Mouse (Mus musculus): ENCODE measurements around the gene Klhl3.
A peak's percentile ranks its signal among the peaks of the same experiment; 100 is the strongest.

Klhl3 gene

DNA sequence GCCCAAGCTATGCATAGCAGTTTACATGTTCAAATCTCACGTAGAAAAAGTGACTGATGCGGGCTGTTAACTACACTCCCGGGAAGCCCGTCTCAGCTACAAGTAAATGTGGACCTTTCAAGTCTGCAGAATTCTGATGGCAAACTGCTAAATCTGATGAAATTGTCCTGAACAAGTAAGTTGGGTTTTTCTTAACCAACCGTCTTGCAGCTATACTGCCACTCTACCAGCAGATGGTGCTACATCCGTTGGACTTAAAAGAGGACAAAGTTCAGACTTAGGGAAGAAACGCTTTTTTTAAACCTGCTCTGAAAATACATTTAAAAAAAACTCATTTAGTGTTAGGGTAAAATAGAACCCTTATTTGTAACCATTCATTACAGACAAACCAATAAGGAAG, 12.7 kb upstream of the Klhl3 start:
- DNase-seq (ENCODE audit: extremely low read depth, low read depth) = peak; percentile 80

GRCm38 (mm10) chr13:58124989-58125388, 11.6 kb upstream of the Klhl3 start:
- no peak for DNase-seq (ENCODE audit: extremely low read depth, low read depth)

DNA sequence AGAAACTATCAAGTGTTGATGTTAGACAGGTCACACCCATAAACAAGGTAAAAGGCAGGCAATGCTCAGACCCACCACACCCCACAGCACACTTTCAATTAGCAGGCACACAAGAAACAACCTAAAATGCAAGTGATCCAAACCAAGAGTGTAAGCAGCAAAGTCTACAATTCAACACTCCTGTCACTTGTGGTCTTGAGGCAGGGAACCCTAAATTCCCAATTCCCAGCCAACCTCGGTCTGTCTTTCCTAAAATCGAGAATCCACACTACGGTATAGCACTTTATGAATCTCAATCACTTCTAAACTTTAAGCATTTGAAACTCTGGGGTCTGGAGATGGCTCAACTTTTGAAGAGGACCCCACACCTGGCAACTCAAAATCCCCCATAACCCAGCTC, 10.9 kb upstream of the Klhl3 start:
- no peak for DNase-seq (ENCODE audit: extremely low read depth, low read depth)

GRCm38 (mm10) chr13:58123381-58123780, 10.0 kb upstream of the Klhl3 start:
- DNase-seq (ENCODE audit: extremely low read depth, low read depth) = no peak

- DNase-seq (ENCODE audit: extremely low read depth, low read depth) = no peak
Measured at GRCm38 (mm10) chr13:58122786-58123297, 9.4 kb upstream of the Klhl3 start.

DNA sequence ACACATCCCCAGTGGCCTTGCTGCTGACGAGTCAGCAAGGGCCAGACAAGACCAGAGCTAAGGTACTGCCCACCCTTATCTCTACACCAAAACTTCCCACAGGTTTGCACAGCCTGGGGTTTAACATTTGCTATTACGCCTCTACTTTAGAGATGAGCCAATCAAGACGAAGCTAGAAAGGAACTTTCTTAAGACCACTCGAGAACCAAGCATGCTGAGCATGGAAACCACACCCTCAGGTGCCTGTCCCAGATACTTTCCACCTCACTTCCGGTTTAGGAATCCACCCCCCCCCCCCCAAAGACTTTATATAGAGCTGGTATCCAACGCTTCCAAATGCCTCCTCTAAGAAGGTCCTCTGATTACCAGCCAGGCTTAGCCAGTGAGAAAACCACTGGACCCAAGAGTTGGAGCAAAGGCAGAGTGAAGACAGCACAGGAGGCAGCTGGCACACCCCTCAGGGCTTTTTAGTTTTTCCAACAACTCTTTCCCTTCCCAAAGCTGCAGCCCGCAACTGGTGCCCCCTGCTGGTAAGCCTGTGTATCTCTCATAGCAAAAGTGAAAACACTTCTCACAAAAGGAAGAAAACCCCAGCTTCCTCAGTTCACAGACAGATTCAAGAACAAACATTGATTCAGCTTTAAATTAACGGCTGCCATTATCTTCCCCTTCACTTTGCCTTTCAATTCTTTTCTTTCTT, 4.1 kb upstream of the Klhl3 start:
- DNase-seq (ENCODE audit: extremely low read depth, low read depth) = peak; percentile 41

GRCm38 (mm10) chr13:58116801-58117200, 3.4 kb upstream of the Klhl3 start:
- no peak for DNase-seq (ENCODE audit: extremely low read depth, low read depth)

DNA sequence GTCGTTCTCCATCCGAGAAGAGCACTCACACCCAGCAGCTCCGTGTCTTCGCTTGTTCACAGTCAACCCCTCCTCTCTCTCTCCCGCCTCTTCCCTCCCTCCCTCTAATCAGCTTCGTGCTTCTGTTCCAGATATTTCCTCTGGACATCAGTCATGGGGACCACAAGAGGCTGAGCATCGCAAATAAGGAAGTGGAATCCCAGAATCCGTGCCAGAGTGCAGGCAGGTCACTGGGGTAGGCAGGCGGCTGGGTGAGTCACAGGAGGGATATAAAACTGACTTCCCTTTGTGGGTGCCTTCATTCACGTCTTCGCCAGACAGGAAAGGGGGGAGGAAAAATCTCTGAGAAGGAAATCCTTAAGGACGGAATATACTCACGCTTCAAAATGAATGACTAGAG, 1.8 kb upstream of the Klhl3 start:
- DNase-seq (ENCODE audit: extremely low read depth, low read depth) = peak; percentile 83

GRCm38 (mm10) chr13:58112601-58113041, 771 bp downstream of the Klhl3 start:
- DNase-seq (ENCODE audit: extremely low read depth, low read depth) = no peak

DNA sequence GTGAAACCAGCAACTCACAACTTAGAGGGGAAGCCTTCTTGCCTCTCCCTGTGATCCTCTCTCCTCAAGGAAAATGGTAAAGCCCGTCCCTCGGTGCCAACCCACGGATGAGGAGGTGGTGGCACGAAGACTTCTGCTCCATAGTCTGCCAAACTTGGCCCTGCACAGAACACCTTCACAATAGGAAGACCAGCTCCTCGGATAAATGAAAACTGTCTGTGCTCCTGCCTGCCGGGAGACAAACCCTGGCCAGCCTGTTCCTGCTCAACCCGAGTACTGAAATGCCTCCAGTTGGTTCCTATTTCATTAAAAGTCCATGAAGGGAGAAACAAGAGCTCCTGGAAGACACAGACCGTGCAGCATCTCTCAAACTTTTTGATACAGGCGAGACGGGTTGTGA, 1.2 kb downstream of the Klhl3 start:
- DNase-seq (ENCODE audit: extremely low read depth, low read depth) = no peak

DNA sequence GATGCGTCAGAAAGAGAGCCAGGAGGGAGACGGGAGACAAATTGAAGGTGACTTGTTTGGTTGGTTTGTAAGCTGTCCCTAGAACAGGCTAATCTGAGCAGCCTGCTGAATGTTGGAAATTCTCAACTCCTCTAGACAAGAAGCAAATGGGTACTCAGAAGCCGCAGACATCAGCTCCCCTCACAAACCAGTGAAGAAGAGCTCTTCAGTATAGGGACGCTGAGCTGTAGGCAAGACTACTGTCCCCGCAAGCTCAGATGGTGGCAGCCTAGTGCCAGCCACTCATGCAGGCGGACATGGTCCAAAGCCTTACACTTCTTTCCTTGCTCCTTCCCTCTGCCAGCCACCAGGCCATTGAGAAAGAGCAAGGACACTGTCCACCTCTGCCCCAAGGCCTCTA, 2.1 kb downstream of the Klhl3 start:
- DNase-seq (ENCODE audit: extremely low read depth, low read depth) = no peak

DNA sequence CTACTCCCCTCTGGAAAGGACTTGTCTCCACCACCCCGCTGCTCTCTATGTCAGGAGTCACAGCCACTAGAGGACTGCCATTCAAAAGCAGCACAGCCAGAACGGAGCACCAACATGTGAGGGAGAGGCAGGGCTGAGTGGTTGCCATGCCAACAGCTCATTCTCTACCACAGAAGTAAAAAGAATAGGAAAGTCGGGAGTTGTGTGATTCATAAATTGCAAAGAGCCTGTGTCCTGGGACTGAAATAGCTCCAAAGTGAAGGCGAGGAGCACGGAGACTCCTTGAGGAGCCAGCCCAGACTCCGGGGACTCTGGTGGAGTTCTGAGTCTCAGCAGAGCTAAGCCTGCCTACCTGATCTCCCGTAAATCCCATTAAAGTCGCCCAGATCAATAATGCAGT, 22.7 kb downstream of the Klhl3 start:
- no peak for DNase-seq (ENCODE audit: extremely low read depth, low read depth)

DNA sequence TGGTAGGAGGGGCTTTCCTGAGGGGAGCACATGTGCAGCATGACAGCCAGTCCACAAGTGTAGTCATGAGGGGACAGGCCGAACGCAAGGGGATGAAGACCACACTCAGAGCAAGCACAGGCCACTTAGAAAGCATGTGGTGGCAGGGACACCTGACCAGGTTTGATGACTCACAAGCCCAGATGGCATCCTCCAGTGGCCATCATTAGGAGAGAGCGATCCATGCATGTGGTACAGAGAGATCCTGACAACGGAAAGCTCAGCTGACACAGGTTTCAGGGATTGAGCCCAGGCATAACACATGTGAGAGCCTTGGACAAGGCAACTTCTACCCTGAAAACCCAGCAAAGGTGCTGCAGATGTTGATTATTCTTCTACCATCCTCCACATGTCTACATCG, 29.0 kb downstream of the Klhl3 start:
- DNase-seq (ENCODE audit: extremely low read depth, low read depth) = no peak

DNA sequence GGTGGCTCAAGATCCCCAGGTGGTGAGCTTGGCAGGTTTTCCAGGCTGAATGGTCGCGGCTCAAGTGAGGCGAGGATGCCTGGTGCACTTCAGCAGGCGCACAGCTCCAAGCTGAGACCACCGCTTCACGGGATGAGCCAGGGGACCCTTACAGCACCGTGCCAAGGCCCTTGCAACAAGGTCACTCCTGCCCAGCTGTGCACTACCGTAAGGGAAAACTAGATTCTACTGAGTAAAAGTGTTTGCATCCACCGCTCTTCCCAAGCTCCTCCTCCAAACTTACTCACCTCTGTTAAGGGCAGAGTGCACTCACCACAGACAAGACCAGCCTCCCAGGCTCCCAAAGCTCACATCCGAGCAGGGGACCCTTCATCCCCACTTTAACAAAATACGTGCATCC, 29.9 kb downstream of the Klhl3 start:
- no peak for DNase-seq (ENCODE audit: extremely low read depth, low read depth)

- DNase-seq (ENCODE audit: extremely low read depth, low read depth) = no peak
Measured at GRCm38 (mm10) chr13:58083048-58083447, 30.3 kb downstream of the Klhl3 start.

DNA sequence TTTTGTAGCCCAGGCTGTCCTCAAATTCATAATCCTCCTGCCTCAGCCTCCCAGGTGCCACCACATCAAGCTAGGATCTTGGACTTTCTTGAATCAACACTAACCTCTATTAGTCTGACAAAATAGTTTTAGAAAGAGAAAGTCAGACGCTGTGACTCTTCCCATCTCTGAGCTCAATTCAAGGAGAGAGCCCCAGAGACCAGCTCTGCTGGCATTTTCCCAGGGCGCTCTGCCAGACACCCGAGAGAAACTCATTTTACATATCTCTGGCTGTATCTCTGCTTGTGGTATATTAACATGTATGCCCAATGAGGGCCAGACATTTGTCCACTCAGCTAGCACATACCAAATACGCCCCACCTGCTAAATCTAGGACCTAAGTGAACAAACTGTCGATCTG, 35.0 kb downstream of the Klhl3 start:
- no peak for DNase-seq (ENCODE audit: extremely low read depth, low read depth)

- DNase-seq (ENCODE audit: extremely low read depth, low read depth) = no peak
Measured at GRCm38 (mm10) chr13:58074881-58075280, 38.5 kb downstream of the Klhl3 start.

GRCm38 (mm10) chr13:58074466-58074865, 38.9 kb downstream of the Klhl3 start:
- no peak for DNase-seq (ENCODE audit: extremely low read depth, low read depth)

- no peak for DNase-seq (ENCODE audit: extremely low read depth, low read depth)
Measured at GRCm38 (mm10) chr13:58073254-58073882, 40.0 kb downstream of the Klhl3 start.

DNA sequence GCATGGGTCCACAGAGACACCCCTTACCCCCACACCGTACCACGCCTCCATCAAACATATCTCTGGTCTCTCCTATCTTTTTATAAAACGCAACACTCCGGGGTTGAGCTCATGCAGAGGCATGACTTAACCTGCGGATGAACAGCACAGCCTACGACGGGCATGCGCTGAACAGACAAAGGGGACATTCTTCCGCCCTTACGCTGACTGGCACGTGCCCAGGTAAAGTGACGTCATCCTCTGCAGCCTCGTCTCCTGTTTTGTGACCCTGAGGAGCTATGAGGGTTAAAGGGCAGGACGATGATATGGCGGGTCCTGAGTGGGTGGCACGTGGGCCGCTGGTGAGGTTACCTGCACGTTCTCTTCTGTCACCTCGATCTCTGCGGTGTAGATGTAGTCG, 42.2 kb downstream of the Klhl3 start:
- DNase-seq (ENCODE audit: extremely low read depth, low read depth) = no peak

GRCm38 (mm10) chr13:58070504-58070903, 42.9 kb downstream of the Klhl3 start:
- no peak for DNase-seq (ENCODE audit: extremely low read depth, low read depth)

- no peak for DNase-seq (ENCODE audit: extremely low read depth, low read depth)
Measured at GRCm38 (mm10) chr13:58068421-58069209, 44.8 kb downstream of the Klhl3 start.

All from MEL-GATA-1-ER (cell line).